Mouse (Mus musculus): ENCODE results near the gene Nags.

The Nags gene

GRCm38 (mm10) chr11:102145471-102146001 lies at the start of gene Nags:
Gene Nags (plus strand): TSS chr11:102145513.
- no peak for DNase-seq (ENCODE audit: low read depth, low spot score)

GRCm38 (mm10) chr11:102095676-102096075 lies 49.6 kb upstream of the Nags start:
- DNase-seq (ENCODE audit: low read depth, low spot score), result no peak

- DNase-seq (ENCODE audit: low read depth, low spot score), result no peak
These were observed 48.9 kb upstream of the Nags start for GRCm38 (mm10) chr11:102096446-102096845.

- peak; percentile 88 for DNase-seq (ENCODE audit: low read depth, low spot score)
These were observed 48.4 kb upstream of the Nags start for GRCm38 (mm10) chr11:102096887-102097391.

- DNase-seq (ENCODE audit: low read depth, low spot score), result no peak
These were observed 44.1 kb upstream of the Nags start, which contains the start of gene Ppy for GRCm38 (mm10) chr11:102101219-102101618. Gene Ppy (minus strand): TSS chr11:102101319.

- DNase-seq (ENCODE audit: low read depth, low spot score), result peak; percentile 81
These were observed 42.6 kb upstream of the Nags start for GRCm38 (mm10) chr11:102102485-102103258.

- no peak for DNase-seq (ENCODE audit: low read depth, low spot score)
These were observed 38.4 kb upstream of the Nags start for GRCm38 (mm10) chr11:102106911-102107310.

- DNase-seq (ENCODE audit: low read depth, low spot score), result no peak
These were observed 37.6 kb upstream of the Nags start, which contains the start of gene Pyy for GRCm38 (mm10) chr11:102107732-102108131. Gene Pyy (minus strand): TSS chr11:102107832.

- DNase-seq (ENCODE audit: low read depth, low spot score), result no peak
These were observed 33.7 kb upstream of the Nags start for GRCm38 (mm10) chr11:102111576-102111975.

GRCm38 (mm10) chr11:102116241-102116640 lies 29.1 kb upstream of the Nags start:
- DNase-seq (ENCODE audit: low read depth, low spot score), result no peak

GRCm38 (mm10) chr11:102117386-102117785 lies 27.9 kb upstream of the Nags start:
- DNase-seq (ENCODE audit: low read depth, low spot score), result no peak

- DNase-seq (ENCODE audit: low read depth, low spot score), result no peak
These were observed 10.8 kb upstream of the Nags start for GRCm38 (mm10) chr11:102134516-102134915.

- no peak for DNase-seq (ENCODE audit: low read depth, low spot score)
These were observed 7.5 kb upstream of the Nags start for GRCm38 (mm10) chr11:102137625-102138446.

- peak; percentile 61 for DNase-seq (ENCODE audit: low read depth, low spot score)
These were observed 6.9 kb upstream of the Nags start for GRCm38 (mm10) chr11:102138447-102138740.

- DNase-seq (ENCODE audit: low read depth, low spot score), result peak; percentile 50
These were observed 4.8 kb upstream of the Nags start for GRCm38 (mm10) chr11:102140508-102140907.

- DNase-seq (ENCODE audit: low read depth, low spot score), result no peak
These were observed 3.0 kb upstream of the Nags start for GRCm38 (mm10) chr11:102142355-102142754.

GRCm38 (mm10) chr11:102144957-102145470 lies 299 bp upstream of the Nags start:
- DNase-seq (ENCODE audit: low read depth, low spot score), result no peak

GRCm38 (mm10) chr11:102146005-102146404 lies 692 bp downstream of the Nags start:
- DNase-seq (ENCODE audit: low read depth, low spot score), result no peak

- no peak for DNase-seq (ENCODE audit: low read depth, low spot score)
These were observed 1.2 kb downstream of the Nags start for GRCm38 (mm10) chr11:102146531-102146930.

GRCm38 (mm10) chr11:102147213-102147989 lies 2.1 kb downstream of the Nags start:
- DNase-seq (ENCODE audit: low read depth, low spot score), result no peak

Data from embryo, embryonic 11.5 days (tissue).